Mouse (Mus musculus) heart, postnatal 10 days (tissue): ENCODE results near the gene Cavin4. TPM values are rescaled to one million over a fixed set of nuclear protein-coding genes. Genes with fewer than 3 reads are reported as not detected.
A peak's percentile ranks its signal among the peaks of the same experiment; 100 is the strongest.
"Not testable (repeated sequence)": the region's sequence is repeated elsewhere in the genome, so short reads cannot be mapped to it uniquely, and the experiment has no call there.

Experiments
- DNase-seq, 2 experiments: peaks; one replicate each; pipeline ENCODE4 v3.0.0; 2021
- intact Hi-C: fragments of 180-260 bp; cut with DNase I; formaldehyde crosslinking; loops from one replicate; pipeline ENCODE4 v1.15.1; 2025
- total RNA-seq, 2 experiments: library from RNA; stranded (reverse); gene quantifications; 2 replicates each; pipeline ENCODE4 v1.2.3; 2021

Gene Cavin4
- total RNA-seq, 2 experiments from 2014 or later, result 85.0 to 106 TPM

DNA sequence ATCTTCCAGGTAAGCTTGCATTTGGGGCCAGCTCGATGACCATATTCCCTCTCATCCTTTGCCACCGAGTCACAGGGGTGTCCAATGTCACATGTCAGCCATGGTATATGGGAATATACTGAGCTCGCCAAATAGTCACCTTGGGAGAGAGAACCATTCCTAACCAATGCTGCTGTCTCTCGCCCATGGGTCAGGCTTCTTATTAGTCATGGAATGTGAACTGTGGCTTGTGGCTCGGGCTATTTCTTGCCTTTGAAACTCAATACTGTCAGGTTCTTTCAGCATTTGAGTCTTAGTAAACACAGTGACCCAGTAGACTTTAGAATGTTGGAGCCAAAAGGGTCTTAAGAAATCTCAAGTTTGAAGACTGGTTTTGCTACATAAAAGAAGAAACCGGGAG lies 707 bp downstream of the Cavin4 start:
- no peak for DNase-seq
- intact Hi-C loops, result loop anchor here (5.0 kb wide), 1 partner anchor 192 kb away; the partner anchor contains the start of gene Tex10

DNA sequence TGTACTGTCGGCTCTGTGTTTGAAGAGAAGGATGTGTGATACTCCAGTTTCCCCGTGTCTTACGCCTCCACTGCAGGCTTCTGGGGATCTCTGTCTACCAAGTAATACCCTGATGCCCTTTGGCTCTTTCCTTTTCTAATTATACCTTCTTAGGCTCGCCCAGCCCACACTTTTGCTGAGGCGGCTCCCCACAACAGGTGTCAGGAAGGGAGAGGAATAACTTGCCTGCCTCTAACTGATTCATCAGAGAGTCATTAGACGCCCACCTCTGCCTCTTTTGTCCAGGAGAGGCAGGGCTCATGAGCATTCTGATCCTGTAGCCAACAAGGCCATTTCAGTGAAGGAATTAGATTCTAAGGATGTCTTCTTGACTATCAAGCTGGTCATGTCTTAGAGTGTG lies 4.0 kb downstream of the Cavin4 start:
- DNase-seq, result no peak
- intact Hi-C loops, result loop anchor here (5.0 kb wide), 1 partner anchor 125 kb away; no protein-coding TSS in a partner anchor

DNA sequence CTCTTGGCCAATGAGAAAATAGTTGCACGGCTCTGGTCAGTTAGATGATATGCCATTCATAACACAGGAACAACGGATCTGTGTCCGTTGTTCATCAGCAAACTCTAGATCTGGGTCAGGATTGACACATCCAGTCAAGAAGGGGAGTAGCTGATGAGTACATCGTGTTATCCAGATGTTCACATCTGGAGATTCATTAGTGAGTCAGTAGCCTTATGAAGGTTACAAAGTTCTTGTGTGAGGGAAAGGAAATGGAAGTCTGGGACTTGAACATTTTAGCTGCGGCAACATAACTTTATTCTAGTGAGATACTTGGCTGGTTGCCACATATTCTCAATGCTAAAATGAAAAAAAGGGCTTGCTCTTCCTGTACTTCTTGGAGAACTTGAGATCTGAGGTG lies 9.6 kb downstream of the Cavin4 start:
- DNase-seq, result no peak
- intact Hi-C loops, result no loop called here

DNA sequence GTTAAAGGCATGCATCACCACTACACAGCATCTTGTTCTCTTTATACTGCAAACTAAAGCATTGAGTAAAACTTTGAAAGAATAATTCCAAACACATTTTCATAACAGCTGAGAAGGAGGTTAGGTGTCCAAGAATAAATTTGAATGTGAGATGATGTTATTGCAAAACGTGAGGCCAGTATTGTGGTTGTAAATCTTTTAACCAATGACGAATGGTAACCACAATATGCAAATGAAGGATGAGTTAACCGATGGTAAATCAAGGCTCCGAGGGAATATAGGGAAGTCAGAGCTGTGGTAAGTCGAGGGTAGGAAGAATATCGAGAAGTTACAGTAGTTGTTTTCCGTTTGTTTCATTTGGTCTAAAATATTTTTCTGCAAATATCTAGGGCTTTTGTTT lies 11.1 kb downstream of the Cavin4 start:
- intact Hi-C loops, result no loop called here
- no peak for DNase-seq

DNA sequence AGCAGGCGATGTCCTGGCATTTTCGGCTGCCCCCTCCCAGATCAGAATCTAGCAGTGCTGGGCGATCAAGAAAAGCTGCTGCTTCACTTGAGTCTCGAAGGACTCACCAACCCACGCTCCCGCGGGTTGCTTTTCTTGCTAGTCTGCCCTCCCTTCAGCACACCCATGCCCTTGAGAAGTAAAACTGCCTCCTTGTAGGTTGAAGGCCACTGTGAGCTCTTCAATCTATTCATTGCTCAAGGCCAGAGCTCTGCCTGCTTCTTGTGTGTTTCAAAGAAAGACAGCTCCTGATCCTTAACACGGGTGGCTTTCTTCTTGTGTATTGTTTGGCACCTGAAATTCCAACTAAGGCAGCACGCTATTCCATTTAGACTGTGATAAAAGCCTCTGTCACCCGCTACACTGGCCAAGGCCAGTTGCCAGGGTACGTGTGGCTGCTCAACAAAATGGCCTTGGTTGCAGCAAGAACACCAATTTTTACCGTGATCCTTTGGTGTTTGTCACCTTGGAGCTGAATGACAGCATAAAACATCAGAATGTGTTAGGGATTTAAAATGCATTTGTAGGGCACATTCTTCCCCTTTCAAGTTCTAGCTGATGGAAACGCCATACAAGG lies 13.4 kb downstream of the Cavin4 start:
- no peak for DNase-seq
- intact Hi-C loops, result no loop called here

DNA sequence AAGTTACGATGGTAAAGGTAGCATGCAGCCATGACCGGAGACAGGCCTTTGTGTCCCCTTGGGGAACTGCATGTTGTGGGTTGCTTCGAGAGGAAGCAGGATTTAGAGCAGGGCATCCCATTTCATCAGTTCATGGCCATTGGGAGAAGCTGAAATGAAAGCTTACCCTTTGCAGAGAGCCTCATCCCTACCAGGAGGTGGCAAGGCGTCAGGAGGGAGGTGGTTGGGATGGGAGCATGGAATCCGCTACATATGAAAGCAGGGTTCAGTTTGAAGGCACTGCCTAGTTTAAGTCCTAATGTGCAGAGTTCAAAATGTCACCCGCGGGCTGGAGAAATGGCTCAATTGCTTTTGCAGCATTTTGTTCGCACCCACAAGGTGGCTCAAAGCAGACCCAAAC lies 14.0 kb downstream of the Cavin4 start:
- intact Hi-C loops, result no loop called here
- no peak for DNase-seq

DNA sequence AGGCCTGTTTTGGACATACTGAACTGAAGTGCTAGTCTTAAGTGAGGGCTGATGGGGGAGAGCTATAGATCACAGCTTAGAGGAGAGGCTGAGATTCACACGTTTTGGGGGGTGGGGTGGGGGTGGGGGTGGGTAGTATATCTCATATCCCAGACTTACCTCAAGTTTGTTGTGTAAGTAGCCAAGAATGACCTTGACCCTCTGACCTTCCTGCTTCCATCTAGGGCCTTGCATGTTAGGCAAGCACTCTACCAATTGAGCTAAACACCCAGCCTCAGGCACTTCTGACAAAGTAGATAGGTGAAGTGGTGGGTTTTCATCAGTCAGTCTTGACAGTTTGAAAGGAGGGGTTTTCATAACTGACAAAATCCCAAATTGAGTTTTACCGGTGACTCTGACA lies 14.5 kb downstream of the Cavin4 start:
- no peak for DNase-seq
- intact Hi-C loops, result no loop called here

DNA sequence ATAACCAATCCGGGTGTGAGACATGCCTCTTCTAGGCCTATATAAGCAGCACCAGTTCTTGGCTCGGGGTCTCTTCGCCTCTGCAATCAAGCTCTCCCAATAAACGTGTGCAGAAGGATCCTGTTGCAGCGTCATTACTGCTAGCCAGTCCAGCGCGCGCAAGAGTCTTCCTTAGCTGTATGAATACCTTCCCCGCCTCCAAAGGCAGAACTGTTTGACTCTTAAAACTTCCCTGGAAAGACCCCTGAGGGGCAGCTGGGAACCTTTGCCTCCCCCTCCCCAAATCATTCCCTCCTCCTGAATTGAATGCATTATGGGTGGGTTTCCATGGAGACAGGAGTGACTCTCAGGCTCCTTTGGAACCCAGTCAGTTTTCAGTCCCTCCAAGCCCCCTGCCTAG lies 15.5 kb downstream of the Cavin4 start:
- DNase-seq, result no peak
- intact Hi-C loops, result no loop called here

DNA sequence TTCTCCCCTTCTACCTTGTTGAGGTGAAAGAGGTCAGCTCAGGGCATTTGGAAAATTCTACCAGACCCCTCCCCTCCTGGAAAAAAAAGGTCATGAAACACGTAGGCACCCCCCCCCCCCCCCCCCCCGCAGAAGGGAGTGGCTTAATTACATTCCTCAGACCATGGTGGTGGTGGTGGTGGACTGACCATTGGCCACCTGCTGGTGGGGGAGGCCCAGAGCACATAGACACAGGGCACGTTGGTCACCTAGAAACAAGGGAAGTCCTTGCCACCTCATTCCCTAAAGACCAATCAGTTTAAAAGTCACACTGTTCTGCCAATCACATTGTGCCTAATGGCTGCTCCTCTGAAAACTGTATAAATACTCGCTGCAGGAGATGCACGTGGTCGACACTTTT lies 16.4 kb downstream of the Cavin4 start:
- intact Hi-C loops, result loop anchor here (5.0 kb wide), 2 partner anchors 92 to 202 kb away; partner anchors contain the start of gene Tmeff1
- DNase-seq, result not testable (repeated sequence)

DNA sequence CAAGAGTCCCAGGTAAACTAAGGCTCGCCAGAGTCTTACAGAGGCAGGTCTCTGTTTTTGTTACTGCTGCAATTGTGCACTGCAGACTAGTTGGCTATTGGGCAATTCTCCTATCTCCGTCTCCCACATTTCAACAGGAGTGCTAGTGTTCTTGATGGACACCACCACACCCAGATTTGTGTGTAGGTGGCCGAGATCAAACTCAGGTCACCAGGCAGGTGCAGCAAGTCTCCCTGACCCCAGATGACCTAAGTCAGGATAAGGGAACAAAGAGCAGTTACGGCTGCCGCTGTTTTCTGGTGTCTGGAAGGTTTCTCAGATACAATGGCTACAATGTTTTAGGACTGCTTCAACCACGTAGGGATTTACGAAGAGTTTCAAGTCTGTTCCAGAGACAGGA lies 16.9 kb downstream of the Cavin4 start:
- intact Hi-C loops, result loop anchor here (5.0 kb wide), 2 partner anchors 93 to 203 kb away; partner anchors contain the start of gene Tmeff1
- DNase-seq, result no peak

DNA sequence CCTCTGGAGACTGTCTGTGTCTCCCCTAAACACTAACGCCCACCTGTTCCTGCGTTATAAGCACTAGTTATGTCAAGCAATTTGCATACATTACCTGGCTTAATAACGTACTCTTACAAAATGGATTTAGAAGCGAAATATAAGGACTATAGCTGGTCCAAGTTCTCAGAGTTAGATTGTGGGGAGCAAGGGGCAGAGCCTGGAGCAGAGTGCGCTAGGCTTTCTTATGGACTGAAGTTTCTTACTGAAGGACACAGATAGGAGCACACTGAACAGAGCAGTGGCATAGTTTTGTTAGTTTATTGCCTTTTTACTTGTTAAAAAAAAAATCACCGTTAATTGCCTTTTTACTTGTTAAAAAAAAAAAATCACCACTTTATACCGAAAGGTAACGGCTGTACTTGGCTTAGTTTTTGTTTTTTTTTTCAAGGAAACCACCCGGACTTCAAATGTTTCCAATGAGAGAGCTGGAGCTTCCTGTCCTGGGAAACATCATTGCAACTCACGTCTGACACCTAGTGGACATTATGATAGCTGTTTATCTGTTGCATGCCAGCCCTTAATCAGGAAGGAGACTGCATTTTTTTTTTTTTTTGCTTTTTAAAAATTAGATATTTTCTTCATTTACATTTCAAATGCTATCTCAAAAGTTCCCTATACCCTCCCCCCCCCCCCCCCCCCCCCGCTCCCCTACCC lies 17.5 kb downstream of the Cavin4 start:
- intact Hi-C loops, result loop anchor here (5.0 kb wide), 2 partner anchors 93 to 203 kb away; partner anchors contain the start of gene Tmeff1
- peak; percentile 67 to 76 for DNase-seq

DNA sequence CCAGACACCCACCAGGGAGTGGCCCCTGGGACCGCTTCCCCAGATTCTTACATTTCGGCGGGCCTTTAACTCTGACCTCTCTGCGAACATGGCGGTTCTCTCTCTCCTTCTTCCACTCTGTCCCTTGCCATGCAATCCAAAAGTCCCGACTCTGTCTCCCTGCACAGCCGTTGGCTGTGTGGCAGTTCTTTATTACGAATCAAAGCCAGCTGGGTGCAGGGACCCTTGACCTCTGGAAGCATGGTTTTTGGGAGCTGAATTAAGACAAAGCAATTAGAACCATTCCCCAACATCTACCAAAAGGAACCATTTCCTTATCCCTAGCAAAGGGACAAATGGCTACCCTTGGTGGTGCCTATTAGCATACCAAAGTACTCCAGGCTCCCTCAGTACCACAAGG lies 19.8 kb downstream of the Cavin4 start:
- intact Hi-C loops, result loop anchor here (5.0 kb wide), 2 partner anchors 96 to 206 kb away; partner anchors contain the start of gene Tmeff1
- DNase-seq, result no peak

DNA sequence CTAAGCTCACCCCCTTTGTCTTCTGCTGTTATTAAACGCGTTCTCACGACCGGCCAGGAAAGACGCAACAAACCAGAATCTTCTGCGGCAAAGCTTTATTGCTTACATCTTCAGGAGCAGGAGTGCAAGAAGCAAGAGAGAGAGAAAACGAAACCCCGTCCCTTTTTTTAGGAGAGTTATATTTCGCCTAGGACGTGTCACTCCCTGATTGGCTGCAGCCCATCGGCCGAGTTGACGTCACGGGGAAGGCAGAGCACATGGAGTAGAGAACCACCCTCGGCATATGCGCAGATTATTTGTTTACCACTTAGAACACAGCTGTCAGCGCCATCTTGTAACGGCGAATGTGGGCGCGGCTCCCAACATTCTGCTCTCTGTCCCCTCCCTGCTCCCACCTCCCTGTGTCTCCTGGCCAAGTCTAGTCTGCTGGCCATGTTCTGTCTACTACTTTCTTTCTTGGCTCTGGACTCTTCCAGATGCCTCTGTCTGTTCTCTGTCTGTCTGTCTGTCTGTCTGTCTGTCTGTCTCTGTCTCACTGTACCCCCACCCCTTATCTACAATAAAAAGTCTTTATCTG lies 20.4 kb downstream of the Cavin4 start:
- intact Hi-C loops, result loop anchor here (5.0 kb wide), 2 partner anchors 96 to 206 kb away; partner anchors contain the start of gene Tmeff1
- not testable (repeated sequence) for DNase-seq

DNA sequence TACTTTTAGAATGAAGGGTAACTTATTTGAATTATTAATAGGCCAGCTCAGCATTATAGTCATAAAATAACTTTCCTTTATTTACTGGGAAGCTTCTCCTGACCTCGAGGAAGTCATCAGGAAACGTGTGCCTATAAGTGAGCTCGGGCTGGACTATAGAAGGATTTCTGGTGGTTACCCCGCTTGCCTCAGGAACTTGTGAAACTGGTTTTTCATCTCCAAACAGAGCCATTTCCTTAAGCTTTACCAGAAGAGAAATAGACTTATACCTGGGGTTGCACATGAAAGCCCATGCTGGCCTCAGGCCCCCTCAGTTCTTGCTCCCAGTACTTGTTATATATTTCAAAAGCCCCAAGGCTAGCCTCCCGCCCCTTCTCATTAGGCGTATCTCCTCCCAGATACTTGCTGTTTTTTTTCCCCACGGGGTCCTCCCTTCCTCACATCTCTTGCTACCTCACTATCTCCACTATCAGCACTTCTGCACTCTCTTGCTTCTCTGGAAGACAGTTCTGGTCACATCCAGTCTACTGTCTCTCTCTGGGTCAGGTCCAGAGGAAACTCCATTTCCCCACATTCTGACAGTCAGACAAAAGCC lies 21.4 kb downstream of the Cavin4 start:
- no peak for DNase-seq
- intact Hi-C loops, result loop anchor here (5.0 kb wide), 2 partner anchors 97 to 207 kb away; partner anchors contain the start of gene Tmeff1

DNA sequence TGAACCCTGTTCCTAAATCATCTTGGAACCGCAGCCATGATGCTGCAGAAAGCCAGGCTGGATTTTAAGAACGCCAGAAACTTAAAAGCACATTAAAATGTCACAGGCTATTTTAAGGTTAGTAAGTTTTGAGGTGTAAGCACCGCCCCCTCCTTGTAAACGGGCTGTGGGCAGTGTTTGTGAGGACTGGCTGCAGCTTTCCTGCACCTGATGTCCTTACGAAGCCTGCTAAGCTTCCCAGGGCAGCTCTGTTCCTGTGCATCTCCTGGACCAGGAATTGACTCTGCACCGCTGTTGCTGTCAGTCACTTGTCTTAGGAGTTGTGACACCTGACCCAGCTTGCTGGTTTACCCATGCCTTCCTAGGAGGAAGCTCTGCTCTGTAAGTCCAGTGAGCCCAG lies 24.8 kb downstream of the Cavin4 start:
- DNase-seq, result no peak
- intact Hi-C loops, result no loop called here

DNA sequence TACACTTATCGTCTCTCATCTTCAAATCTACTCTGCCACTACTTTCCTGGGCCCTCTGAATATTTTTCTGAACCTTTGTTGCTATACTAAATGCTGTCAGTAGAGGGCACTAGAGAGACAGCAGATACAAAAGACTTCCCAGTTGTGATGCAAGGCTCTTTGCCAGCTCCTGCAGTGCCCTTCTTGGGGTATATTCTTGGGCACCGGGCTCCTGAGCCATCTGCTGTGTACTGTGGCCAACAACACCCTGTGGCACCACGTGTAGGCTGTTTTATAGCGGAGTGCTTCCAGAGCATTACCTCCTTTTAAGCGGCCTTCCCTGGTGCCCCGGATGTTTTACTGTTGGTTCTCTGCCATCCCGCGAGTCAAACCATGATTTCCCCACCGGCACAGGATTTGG lies 27.3 kb downstream of the Cavin4 start:
- peak; percentile 44 to 71 for DNase-seq
- intact Hi-C loops, result loop anchor here (1.0 to 5.0 kb wide), 3 partner anchors 82 to 632 kb away; no protein-coding TSS in a partner anchor

DNA sequence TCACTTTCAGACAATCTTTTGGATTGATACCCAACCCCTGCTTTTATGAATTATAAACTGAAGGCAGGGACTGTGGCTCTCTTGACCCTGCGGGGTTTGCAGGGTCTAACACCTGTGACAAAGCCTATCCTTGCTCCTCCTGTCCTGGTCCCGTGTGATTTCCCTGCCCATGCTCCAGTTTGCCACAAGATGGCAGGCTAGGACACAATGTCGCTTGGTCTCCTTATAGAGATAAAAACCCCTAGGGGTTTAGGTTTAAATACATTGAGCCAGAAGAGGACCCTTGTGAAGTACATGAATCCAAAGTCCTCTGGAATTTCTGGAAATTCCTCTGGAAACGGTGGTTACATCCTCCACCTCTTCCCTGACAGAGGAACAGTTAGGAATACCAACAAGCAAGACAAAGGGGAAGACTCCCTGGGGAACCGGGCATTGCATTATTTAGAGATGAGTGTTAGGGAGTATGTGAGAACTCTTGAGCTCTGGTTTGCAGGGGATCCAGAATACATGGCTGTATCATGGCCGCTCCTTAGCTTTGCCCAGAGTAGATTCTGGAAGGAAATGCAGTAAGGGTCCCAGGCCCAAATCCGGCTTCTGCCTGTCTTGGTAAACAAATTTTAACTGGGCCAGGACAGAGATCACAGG lies 28.6 kb downstream of the Cavin4 start:
- intact Hi-C loops, result loop anchor here (1.0 to 5.0 kb wide), 4 partner anchors 61 to 630 kb away; no protein-coding TSS in a partner anchor
- peak; percentile 63 to 67 for DNase-seq

DNA sequence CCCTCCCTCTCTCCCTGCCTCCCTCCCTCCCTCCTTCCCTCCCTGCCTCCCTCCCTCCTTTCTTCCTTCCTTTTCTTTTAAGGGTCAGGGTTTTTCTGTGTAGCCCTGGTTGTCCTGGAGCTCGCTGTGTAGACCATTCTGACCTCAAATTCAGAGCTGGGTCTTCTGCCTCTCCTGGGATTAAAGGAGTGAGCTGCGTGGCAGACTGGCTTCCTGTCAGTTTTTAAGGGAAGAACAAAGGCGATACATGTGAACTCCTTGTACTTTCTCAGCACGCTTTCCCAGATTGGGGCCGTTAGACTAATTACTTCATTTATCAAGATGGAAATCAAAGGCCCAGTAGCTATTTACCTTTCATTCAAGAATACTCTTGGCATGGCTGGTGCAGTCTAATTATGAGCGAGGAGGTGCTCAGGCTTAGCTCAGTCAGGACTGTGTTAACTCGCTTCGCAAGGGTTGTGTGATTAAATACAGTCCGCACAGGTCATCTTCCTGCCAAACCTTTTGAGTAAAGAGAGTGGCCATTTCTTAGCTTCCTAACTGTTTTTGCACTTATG lies 29.5 kb downstream of the Cavin4 start:
- DNase-seq, result no peak
- intact Hi-C loops, result loop anchor here (1.0 to 5.0 kb wide), 2 partner anchors 60 to 79 kb away; no protein-coding TSS in a partner anchor

DNA sequence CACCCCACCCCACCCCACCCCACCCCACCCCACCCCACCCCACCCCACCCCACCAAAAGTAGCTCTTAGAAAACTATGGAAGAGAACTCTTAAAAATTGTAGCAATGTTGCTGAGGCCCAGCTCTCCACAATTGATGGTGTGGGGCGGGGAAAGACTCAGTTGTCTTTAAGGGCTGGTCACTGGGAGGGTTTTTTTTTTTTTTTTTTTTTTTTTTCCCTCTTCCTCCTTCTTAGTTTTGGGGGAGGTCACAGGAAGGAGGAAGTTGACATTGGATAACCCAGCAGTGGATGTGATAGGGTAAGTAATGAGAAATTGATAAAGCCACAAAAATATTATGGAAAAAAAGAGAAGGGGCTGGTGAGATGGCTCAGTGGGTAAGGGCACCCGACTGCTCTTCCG lies 33.4 kb downstream of the Cavin4 start:
- intact Hi-C loops, result no loop called here

DNA sequence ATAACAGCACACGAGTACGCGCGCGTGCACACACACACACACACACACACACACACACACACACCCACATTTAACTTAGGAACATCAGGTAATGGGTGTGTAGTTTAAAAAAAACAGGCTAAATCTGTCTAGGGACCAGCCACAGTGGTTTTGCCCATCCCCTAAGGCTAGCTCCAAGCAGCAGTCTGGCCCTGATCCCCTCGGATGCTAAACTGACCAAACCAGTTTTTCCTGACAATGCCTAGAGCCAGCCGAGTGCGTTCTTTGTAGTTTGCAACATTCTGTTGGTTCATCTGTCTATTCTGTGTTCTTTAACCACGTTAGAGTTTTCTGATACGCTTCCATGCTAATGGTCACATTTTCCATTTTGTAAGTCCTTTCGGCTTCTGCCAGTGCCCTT lies 34.0 kb downstream of the Cavin4 start:
- intact Hi-C loops, result no loop called here

More for the DNA sequence above, 33.4 kb downstream of the Cavin4 start:
- no peak for DNase-seq

More for the DNA sequence above, 34.0 kb downstream of the Cavin4 start:
- DNase-seq, result no peak
